Mouse (Mus musculus) cerebellum, postnatal 10 days (tissue): Measurements from ENCODE around the gene Eci3.
"Not testable (repeated sequence)": the region's sequence is repeated elsewhere in the genome, so short reads cannot be mapped to it uniquely, and the experiment has no call there.

Experiments
- DNase-seq, 2 experiments: peaks; one replicate each; pipeline ENCODE4 v3.0.0; 2021; ENCODE audit warnings: mixed read lengths in 2 of 2

Eci3 gene

DNA sequence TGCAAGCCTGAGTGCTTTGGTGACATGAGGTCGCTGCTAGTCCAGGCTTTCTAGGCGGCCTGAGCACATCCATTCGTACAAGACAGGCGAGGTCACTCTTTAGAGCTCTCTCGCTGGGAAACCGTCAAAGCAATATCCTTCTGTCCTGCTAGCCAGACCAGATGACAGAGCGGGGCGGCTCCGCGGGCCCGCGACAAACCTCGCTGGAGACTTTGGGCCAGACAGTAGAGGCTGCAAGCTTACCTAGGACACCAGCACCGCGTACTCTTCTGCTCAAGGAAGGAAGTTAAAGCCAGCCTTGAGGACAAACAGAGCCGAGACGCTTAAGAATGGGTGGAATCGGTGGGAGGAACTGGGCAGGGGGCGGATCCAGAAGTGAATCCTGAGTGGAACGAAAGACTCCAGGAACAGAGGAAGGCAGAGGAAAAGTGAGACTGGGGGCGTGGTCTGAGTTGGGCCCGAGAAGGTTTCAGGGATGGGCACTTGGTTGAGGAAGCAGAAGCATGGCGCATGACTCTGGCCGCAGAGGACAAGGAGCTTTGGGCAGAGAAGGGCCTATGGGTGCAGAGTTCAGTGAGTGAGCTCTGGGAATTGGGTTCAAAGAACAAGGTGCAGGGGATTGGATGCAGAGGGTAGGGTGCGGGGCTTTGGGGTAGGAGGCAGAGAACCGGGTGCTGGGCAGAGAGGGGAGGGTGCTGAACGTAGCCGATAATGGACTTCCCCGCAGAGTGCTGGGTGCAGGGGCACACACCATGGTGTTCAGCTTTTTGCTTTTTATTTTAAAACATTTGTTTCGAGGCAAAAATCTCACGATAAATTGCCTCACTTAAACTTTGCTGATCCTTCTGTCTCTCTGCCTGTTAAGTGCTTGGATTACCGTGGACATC, at the start of gene Eci3:
Gene Eci3, minus strand, starts transcription at position 300 of the 887 bp plus-strand sequence.
- DNase-seq: peak; percentile 27 to 38

DNA sequence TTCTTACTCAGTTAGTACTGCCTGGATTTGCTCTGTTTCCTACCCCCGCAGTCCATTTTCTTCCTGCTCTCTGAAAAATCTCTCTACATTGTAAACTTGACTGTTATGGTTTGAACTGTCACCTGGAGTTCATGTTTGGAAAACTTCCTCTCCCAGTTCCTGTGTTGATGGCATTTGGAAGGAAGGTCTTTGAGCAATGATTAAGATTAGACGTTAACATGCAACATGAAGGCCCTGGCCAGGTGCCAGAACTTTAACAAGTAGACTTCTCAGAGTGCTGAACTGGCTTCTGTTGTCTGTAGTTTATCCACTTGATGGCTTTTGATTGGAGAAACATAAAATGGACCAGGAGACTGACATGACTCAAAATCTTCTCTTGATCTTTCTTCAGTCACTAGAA, 32.3 kb upstream of the Eci3 start:
- DNase-seq: peak; percentile 16 to 27

- peak; percentile 99 for DNase-seq
Measured at GRCm38 (mm10) chr13:34993983-34994811, 30.6 kb upstream of the Eci3 start.

DNA sequence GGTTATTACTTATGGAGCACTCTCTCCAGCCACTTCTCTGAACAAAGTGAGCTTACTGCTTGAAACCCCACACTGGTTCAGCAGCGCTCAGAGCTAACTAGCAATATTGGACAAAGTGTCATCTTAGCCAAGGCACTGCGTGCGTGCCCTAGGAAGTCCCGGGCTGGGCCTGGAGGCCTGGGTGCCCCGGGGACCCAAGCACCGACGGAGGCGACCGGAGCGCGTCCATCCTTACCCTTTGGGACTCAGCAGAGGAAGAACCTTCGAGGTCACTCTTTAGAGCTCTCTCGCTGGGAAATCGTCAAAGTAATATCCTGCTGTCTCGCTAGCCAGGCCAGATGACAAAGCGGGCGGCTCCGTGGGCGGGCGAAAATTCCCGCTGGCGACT, 30.0 kb upstream of the Eci3 start:
- DNase-seq: no peak

DNA sequence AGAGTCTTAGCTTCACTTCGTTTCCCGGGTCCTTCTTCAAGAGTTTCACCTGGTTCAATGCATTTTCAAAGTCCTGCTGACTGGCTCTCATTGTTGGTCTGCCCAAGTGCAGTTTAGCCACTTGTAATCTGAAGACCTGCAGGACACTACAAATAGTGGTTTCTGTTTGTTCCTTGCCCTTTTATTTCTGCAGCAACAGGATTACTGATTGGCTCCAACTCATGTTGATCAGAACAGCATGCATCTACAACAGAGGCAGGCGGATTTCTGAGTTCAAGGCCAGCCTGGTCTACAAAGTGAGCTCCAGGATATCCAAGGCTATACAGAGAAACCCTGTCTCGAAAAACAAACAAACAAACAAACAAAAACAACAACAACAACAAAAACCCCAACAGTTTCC, 29.5 kb upstream of the Eci3 start:
- peak in 1 of 2 experiments; percentile 5 for DNase-seq

GRCm38 (mm10) chr13:34991581-34992273, 28.1 kb upstream of the Eci3 start:
- DNase-seq: no peak

- not testable (repeated sequence) for DNase-seq
Measured at GRCm38 (mm10) chr13:34983479-34983878, 19.9 kb upstream of the Eci3 start.

- DNase-seq: not testable (repeated sequence)
Measured at GRCm38 (mm10) chr13:34978635-34979034, 15.0 kb upstream of the Eci3 start.

DNA sequence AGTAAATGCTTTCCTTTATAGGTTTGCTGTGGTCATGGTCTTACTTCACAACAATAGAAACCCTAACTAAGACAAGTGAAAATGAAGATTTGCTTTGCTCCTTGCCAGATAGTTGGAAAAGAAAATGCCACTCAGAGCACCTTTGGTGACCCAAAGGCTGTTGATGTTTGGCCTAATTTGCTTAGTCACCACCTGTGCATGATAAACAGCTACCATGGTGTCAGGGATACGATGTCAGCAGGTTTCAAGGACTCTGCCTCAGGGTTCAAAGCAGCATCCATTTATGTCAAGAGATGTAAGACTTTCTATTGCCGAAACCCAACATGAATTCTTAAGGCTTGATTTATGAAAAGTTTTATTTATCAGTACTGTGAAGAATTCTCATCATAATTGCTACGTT, 13.8 kb upstream of the Eci3 start:
- DNase-seq: no peak

- no peak for DNase-seq
Measured at GRCm38 (mm10) chr13:34976116-34976515, 12.5 kb upstream of the Eci3 start.

DNA sequence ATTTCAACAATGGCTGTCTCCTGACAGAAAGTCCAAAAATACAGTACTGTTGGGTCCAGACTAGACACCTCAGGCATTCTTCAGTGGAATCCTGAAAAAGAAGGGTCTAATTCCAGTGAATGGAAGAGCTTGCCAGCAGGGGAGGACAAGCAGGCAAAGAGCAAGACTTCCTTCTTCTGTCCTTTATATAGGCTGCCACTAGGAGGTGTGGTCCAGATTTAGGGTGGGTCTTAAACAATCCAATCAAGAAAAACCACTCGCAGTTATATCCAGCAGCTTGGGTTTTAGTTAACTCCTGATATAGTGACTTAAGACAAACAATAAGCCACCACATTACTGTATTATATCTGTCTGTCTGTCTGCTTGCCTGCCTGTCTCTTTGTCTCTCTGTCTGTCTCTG, 10.2 kb upstream of the Eci3 start:
- no peak for DNase-seq

- peak in 1 of 2 experiments; percentile 28 for DNase-seq
Measured at GRCm38 (mm10) chr13:34973149-34973548, 9.5 kb upstream of the Eci3 start.

DNA sequence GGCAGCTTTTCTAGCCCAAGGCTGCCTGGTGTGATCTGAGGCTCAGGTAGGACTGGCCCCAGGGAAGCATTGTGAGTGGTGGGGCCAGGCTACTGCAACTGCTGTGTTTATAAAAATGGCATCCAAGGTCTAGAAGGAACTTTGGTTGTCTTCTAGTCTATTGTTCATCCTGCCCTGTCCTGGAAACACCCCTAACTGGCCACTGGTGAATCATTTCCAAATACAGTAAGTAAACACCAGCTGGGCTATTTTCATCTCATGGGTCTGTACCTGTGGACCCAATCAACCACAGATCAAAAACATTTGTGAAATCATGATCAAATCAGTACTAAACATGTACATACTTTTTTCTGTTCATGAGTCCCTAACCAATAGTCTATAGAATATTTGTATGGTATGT, 8.8 kb upstream of the Eci3 start:
- DNase-seq: not testable (repeated sequence)

DNA sequence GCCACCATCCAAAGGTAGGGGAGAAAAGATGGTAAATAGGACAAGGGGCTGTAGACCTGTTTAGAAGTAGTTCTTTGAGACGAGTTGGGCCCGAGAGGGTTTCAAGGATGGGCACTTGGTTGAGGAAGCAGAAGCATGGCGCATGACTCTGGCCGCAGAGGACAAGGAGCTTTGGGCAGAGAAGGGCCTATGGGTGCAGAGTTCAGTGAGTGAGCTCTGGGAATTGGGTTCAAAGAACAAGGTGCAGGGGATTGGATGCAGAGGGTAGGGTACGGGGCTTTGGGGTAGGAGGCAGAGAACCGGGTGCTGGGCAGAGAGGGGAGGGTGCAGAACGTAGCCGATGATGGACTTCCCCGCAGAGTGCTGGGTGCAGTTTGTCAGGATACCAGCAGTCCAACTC, 2.0 kb upstream of the Eci3 start:
- DNase-seq: not testable (repeated sequence)

DNA sequence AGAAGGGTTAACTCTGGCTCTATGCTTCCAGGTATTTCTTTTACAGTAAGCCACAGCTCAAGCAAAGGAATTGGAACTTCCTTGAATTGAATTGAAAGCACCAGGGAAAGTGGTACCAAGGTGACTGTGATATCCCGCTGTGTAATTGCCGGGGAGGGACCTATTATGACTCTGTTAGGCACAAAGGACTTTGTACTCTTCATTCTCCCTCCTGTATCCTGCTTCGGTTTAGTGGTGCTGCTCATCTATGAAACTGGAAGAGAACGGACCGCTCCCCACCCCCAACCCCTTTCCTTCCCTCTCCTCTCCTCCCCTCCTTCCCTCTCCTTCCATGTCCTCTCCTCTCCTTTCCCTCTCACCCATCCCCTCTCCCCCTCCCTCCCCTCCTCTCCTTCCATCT, 1.3 kb upstream of the Eci3 start:
- DNase-seq: no peak

DNA sequence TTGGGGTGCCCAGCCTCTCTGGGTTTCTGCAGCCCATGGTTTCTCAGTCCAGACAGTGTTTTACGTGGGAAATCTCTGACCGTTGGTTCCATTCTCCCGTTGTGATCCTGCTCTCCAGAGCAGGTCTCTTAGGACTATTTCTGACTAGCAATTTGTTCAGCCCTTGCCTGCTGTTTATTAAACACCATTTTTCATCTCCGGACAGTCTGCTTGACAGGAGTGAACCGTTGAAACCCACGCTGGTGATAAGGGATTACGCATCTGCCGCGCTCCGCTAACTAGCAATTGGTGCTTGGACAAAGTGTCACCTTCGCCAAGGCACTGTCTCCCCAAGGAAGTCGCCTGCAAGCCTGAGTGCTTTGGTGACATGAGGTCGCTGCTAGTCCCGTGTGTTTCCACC, 809 bp upstream of the Eci3 start:
- DNase-seq: peak; percentile 16 to 17

GRCm38 (mm10) chr13:34960996-34961770, 2.4 kb downstream of the Eci3 start:
- no peak for DNase-seq

DNA sequence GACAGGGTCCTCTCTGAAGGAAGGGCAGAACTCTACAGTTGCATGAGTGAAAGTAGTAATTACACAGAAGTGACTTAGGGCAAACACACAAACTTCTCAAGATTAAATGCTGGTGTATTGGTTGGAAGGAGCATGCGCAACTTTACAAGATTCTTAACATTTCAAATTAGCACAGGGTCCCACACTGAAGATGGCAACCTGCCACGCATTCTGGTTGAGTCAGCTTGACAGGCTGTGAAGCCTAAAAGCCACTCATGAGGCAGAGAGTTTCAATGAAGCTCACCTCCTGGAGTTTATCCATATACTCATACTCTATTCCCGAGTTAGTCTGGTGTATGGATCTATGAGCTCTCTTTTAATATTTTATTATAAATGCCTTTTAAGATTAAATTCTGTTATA, 5.5 kb downstream of the Eci3 start:
- DNase-seq: peak in 1 of 2 experiments; percentile 9

DNA sequence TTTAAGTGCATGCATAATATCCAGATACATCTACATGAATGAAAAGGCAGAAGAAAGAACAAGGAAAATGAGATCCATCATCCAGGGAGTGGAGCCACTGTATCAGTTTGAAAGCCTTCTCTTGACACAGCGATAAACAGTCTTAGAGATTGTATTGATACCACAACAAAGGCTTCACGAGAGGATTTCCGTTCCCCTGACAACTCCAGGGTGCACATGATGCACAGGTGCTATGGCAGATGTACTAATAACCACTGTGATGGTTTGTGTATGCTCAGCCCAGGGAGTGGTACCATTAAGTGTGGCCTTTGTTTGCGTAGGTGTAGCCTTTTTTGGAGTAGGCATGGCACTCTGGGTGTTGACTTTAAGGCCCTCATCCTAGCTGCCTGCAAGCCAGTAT, 6.7 kb downstream of the Eci3 start:
- no peak for DNase-seq

- not testable (repeated sequence) for DNase-seq
Measured at GRCm38 (mm10) chr13:34951437-34951836, 12.2 kb downstream of the Eci3 start.

GRCm38 (mm10) chr13:34942370-34942769, 21.2 kb downstream of the Eci3 start:
- no peak for DNase-seq

GRCm38 (mm10) chr13:34934931-34935644, 28.5 kb downstream of the Eci3 start:
- peak; percentile 11 to 15 for DNase-seq
